Mouse (Mus musculus) heart, adult 8-10 months (tissue): ENCODE measurements around the gene Ikzf1. TPM values are rescaled to one million over a fixed set of nuclear protein-coding genes. Genes with fewer than 3 reads are reported as not detected.
A peak's percentile ranks its signal among the peaks of the same experiment; 100 is the strongest.

Experiments
- DNase-seq: peaks from one replicate; pipeline ENCODE4 v3.0.0; 2022; ENCODE audit warnings: low spot score
- total RNA-seq, 4 experiments: library from RNA; stranded (reverse); gene quantifications; 2 replicates each; pipeline ENCODE4 v1.2.4; 2022

Ikzf1 gene
- total RNA-seq, 4 experiments from 2014 or later, result 0.92 to 1.7 (median 1.4) TPM

- peak; percentile 95 for DNase-seq
These were observed 124.1 kb downstream of the Ikzf1 start, which contains the start of gene Fignl1 for GRCm38 (mm10) chr11:11808820-11809403. Gene Fignl1, minus strand, starts transcription at chr11:11808962.

GRCm38 (mm10) chr11:11809404-11810175 is 124.8 kb downstream of the Ikzf1 start:
- DNase-seq, result no peak

GRCm38 (mm10) chr11:11811906-11812480 is 127.2 kb downstream of the Ikzf1 start:
- DNase-seq, result peak; percentile 62

GRCm38 (mm10) chr11:11815737-11816136 is 130.9 kb downstream of the Ikzf1 start:
- DNase-seq, result no peak

GRCm38 (mm10) chr11:11818797-11819196 is 134.0 kb downstream of the Ikzf1 start:
- no peak for DNase-seq

GRCm38 (mm10) chr11:11819206-11819605 is 134.4 kb downstream of the Ikzf1 start:
- DNase-seq, result no peak

GRCm38 (mm10) chr11:11820251-11820650 is 135.4 kb downstream of the Ikzf1 start:
- peak; percentile 86 for DNase-seq

GRCm38 (mm10) chr11:11820737-11821136 is 135.9 kb downstream of the Ikzf1 start:
- DNase-seq, result no peak

GRCm38 (mm10) chr11:11821387-11821975 is 136.7 kb downstream of the Ikzf1 start:
- no peak for DNase-seq

Other genes starting within 250 kb of the Ikzf1 start
- gene Spata48, start 222.9 kb upstream of the Ikzf1 start, total RNA-seq, result 1 to 10 TPM in 2 of 4 experiments, under 1 TPM in 1, not detected in 1; 0.80 to 1.3 (median 1.3) TPM
- gene Zpbp, start 222.6 kb upstream of the Ikzf1 start, total RNA-seq, result under 1 TPM; 0.57 to 0.73 (median 0.64) TPM
- gene 4930512M02Rik, start 57.2 kb upstream of the Ikzf1 start, total RNA-seq, result not detected
- under 1 TPM; 0.28 to 0.46 (median 0.37) TPM for gene Fignl1, start 124.0 kb downstream of the Ikzf1 start, total RNA-seq
- 1 to 10 TPM in 2 of 4 experiments, under 1 TPM in 2; 0.66 to 1.2 (median 0.93) TPM for gene Ddc, start 213.1 kb downstream of the Ikzf1 start, total RNA-seq